Mouse (Mus musculus): Measurements from ENCODE around the gene H2afj.

- TF ChIP-seq POLR2A (IDR thresholded peaks at IDR 0.05; ENCODE audit: extremely low read depth, insufficient read depth, low read length) (no peak), CTCF (IDR thresholded peaks at IDR 0.05; ENCODE audit: extremely low read depth, insufficient read depth, low read length) (no peak)
Measured at GRCm38 (mm10) chr6:136837323-136837722, 29.3 kb downstream of the H2afj start.
